Mouse (Mus musculus) cerebellum, adult 11-12 months (tissue): ENCODE results near the gene Tex36.

Experiments
- DNase-seq: peaks from one replicate; pipeline ENCODE4 v3.0.0; 2022

Tex36 gene

GRCm38 (mm10) chr7:133583216-133583615 is 18.7 kb downstream of the Tex36 start:
- no peak for DNase-seq

DNA sequence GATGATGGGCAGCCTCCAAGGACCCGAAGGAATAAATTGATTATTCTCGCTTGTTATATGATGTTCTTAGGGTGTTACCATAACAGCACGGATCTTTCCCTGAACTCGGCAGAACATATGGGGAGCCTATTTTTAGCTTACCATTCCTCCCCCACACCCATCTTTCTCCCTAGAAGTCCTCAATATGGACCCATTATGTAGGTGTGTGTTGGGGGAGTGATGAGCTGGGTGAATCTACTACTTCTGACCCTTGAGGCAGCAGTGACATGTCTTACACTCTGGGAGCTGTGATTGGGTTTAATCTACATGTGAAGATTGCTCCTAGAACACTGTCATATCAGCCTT is 21.7 kb downstream of the Tex36 start:
- no peak for DNase-seq

GRCm38 (mm10) chr7:133579491-133580295 is 22.3 kb downstream of the Tex36 start:
- DNase-seq, result no peak

GRCm38 (mm10) chr7:133576825-133577224 is 25.1 kb downstream of the Tex36 start:
- DNase-seq, result no peak

DNA sequence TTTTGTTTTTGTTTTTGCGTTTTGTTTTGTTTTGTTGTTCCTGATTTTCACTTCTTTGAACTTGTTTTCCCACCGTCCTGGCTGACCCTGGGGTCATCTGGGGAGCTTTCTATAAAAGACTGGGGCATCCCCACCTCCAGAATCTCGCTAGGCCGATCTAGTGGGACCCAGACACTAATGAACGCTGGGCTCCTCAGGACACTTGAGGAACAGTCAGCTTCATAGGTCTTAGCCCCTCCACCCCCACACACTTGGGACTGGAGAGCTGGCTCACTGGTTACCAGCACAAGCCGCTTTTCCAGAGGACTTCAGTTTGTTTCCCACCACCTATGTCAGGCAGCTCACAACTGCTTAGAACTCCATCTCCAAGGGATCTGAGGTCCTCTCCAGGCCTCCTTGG is 25.7 kb downstream of the Tex36 start:
- DNase-seq, result no peak

DNA sequence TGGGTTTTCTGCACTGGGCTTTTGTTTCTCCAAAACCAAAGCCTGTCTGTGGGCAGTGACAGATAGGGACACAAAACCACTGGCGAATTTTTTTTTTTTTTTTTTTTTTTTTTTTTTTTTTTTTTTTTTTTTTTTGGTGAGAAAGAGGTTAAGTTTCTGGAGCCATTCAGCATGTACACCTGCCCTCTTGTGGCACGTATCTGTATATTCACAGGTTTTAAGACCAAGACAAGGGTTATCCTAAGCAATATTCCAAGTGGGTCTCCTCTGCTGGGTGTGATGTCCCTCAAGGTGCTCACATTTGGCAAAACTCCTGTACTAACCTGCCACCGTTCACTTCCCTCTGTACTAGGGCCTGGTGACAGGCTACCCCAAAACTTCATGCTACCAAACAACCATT is 30.0 kb downstream of the Tex36 start:
- DNase-seq, result peak; percentile 27

- DNase-seq, result no peak
These were observed 32.6 kb downstream of the Tex36 start for GRCm38 (mm10) chr7:133569194-133569880.

- no peak for DNase-seq
These were observed 37.4 kb downstream of the Tex36 start for GRCm38 (mm10) chr7:133564600-133564999.

- no peak for DNase-seq
These were observed 38.7 kb downstream of the Tex36 start for GRCm38 (mm10) chr7:133563175-133563824.

GRCm38 (mm10) chr7:133555786-133556492 is 46.0 kb downstream of the Tex36 start:
- no peak for DNase-seq

DNA sequence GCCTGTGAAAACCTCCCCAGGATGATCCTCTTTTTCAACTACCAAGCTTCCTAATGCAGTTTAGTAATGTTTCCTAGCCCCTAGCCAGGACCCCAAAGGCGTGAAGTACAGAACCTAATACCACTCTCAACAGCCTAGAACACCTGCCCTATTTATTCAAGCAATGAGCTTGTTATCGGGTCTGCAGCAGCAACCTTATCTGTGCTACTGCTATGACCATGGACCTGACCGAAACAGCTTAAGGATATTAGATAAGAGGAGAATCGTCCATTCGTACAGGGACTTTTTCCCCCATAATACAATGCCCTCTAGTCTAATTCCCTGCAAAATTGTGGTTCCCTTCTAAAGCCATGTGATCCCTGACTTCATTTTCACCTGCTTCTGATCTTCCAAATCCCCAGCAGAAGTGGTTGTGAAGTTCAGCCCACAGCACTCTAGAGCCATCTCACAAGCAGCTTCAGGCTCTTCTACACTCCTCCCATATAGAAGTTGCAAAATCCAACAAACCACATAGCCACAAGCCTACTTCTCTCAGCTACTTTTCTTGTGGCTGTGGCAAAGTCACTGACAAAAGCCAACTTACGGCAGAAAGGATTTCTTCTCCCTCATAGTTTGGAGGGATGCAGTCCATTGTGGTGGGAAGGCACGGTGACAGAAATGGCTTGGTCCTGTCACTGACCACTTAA is 49.5 kb downstream of the Tex36 start:
- no peak for DNase-seq

DNA sequence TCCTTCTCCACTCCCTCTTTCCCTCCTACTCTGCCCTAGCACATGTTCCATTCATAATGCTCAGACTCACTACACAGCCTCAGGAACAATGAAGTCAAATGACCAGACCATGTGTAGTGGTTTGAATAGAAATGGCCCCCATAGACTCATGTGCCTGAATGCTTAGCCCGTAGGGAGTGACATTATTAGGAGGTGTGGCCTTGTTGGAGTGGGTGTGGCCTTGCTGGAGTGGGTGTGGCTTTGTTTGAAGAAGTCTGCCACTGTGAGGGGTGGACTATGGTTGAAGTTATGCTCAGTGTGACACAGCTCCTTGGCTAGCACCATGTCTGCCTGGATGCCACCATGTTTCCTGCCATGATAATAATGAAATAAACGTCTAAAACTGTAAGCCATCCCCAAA is 51.0 kb downstream of the Tex36 start:
- no peak for DNase-seq

DNA sequence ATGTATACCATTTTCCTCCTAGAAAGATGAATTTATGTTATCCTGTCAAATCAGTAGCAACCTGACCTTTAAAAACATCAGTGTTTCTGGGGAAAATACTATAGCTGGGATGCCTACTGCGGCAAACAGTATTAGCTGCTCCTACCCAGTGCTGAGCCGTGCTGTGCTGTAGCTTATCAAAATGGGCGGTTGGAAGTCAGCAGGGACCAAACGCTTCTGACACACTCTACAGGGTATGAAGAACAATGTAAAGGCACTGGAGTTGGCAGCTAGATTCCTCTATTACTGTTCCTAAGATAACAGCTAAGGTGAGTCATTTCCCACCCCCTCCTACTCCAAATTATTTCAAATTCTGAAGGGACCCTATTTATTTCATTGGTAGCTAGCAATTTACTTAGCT is 53.5 kb downstream of the Tex36 start:
- DNase-seq, result no peak

DNA sequence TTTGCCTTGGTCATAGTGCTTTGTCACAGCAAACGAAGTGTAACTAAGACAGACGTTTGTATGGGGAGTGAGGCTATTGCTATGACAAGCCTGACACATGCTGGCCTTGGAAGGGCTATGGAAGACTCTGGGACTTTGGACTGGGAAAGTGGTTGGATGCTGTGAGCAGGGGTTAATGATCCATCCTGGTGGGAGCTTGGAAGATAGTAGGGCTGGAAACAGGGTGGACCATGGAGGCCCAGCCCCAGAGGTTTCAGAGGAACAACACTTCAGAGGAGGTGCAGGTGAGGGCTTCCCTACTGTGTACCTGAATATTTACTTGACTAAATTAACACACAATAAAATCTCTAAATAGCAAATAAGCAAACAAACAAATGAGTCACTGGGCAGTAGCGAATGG is 56.3 kb downstream of the Tex36 start:
- DNase-seq, result no peak

GRCm38 (mm10) chr7:133544966-133545365 is 57.0 kb downstream of the Tex36 start:
- DNase-seq, result no peak

- DNase-seq, result no peak
These were observed 58.8 kb downstream of the Tex36 start for GRCm38 (mm10) chr7:133543131-133543530.

DNA sequence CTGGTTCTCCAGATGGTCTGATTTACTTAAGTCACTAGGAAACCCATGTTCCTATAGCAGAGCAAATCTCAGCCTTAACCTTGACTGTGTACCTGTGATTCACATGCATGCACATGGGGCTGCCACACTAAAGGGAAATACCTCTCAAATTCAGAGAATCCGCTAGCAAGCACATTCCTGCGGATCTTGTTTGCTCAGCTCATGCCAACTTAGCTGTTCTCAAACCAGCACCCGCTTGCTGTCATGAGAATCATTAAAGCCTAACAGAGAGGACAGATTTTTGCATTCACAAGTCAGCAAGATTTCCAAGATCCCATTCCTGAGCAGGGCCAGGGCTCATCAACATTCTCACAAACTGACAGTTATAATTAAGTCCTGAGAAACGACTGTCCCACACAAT is 64.6 kb downstream of the Tex36 start:
- no peak for DNase-seq
